Mouse (Mus musculus) cerebellum, adult 18-20 months (tissue): ENCODE results near the gene Olfr1475.
"Not testable (repeated sequence)": the region's sequence is repeated elsewhere in the genome, so short reads cannot be mapped to it uniquely, and the experiment has no call there.

ENCODE experiments used
- DNase-seq, 2 experiments: peaks; one replicate each; pipeline ENCODE4 v3.0.0; 2021

Gene Olfr1475

GRCm38 (mm10) chr19:13480096-13480495, at the start of gene Olfr1475:
TSS of gene Olfr1475 (minus strand) at chr19:13480196.
- DNase-seq = no peak

GRCm38 (mm10) chr19:13527613-13528012, 47.6 kb upstream of the Olfr1475 start, which contains the start of gene Olfr1480:
TSS of gene Olfr1480 (plus strand) at chr19:13527913.
- DNase-seq = no peak

GRCm38 (mm10) chr19:13500246-13500645, 20.2 kb upstream of the Olfr1475 start, which contains the start of gene Olfr1477:
TSS of gene Olfr1477 (plus strand) at chr19:13500546.
- DNase-seq = no peak

GRCm38 (mm10) chr19:13469265-13469664, 10.7 kb downstream of the Olfr1475 start, which contains the start of gene Olfr1474:
TSS of gene Olfr1474 (plus strand) at chr19:13469565.
- DNase-seq = not testable (repeated sequence)

- DNase-seq = no peak
Measured at GRCm38 (mm10) chr19:13455986-13456385, 24.0 kb downstream of the Olfr1475 start, which contains the start of gene Olfr1472. TSS of gene Olfr1472 (minus strand) at chr19:13456086.

- DNase-seq = not testable (repeated sequence)
Measured at GRCm38 (mm10) chr19:13443109-13443508, 36.9 kb downstream of the Olfr1475 start, which contains the start of gene Olfr1471. TSS of gene Olfr1471 (plus strand) at chr19:13443409.
